Mouse (Mus musculus) heart, postnatal 0 days (tissue): ENCODE measurements at regions not wholly inside any gene's neighbourhood (a gene's known extent, or its start where the extent isn't known, plus 50 kb on each side); places are given as distances from the start of the nearest gene placed in this dataset.

ENCODE experiments used
- CTCF ChIP-seq: IDR thresholded peaks from 2 replicates; pipeline ENCODE4 v1.5.1; 2016; ENCODE audit warnings: antibody characterized with exemption, control low read depth, low read depth
- EP300 ChIP-seq: IDR thresholded peaks from 2 replicates; pipeline ENCODE4 v1.6.1; 2016; ENCODE audit warnings: antibody characterized with exemption, low read depth

GRCm38 (mm10) chr1:42588499-42588898 is 107.1 kb upstream of the Pou3f3 start:
- TF ChIP-seq EP300: no peak
- no peak for TF ChIP-seq CTCF
